Mouse (Mus musculus) lung, embryonic 16.5 days (tissue): Measurements from ENCODE around the gene Zfp759. TPM values are rescaled to one million over a fixed set of nuclear protein-coding genes. Genes with fewer than 3 reads are reported as not detected.
"Not testable (repeated sequence)": the region's sequence is repeated elsewhere in the genome, so short reads cannot be mapped to it uniquely, and the experiment has no call there.

Source experiments
- ATAC-seq: fragments of 200-750 bp; cut with Nextera tagmentation; 2 replicates; pipeline ENCODE4 v1.8.0; 2017; ENCODE audit warnings: low read depth, mild to moderate bottlenecking, moderate library complexity
- H3K27ac ChIP-seq: fragments of 300-500 bp; sonication (generic); 2 replicates; pipeline ENCODE4 v1.5.1; 2014; ENCODE audit warnings: mild to moderate bottlenecking, control low read depth, low read length
- H3K27me3 ChIP-seq: fragments of 300-500 bp; sonication (generic); 2 replicates; pipeline ENCODE4 v1.6.1; 2014; ENCODE audit warnings: low read depth, low read length, mixed read lengths; ENCODE audit not compliant: control insufficient read depth, insufficient read depth
- H3K36me3 ChIP-seq: fragments of 300-500 bp; sonication (generic); 2 replicates; pipeline ENCODE4 v1.6.1; 2014; ENCODE audit warnings: low read length; ENCODE audit not compliant: control insufficient read depth, insufficient read depth
- H3K4me1 ChIP-seq: fragments of 300-500 bp; sonication (generic); replicated peaks from 2 replicates; pipeline ENCODE4 v1.6.1; 2014; ENCODE audit warnings: low read length, mixed read lengths; ENCODE audit not compliant: control insufficient read depth, insufficient read depth
- H3K4me2 ChIP-seq: fragments of 300-500 bp; sonication (generic); 2 replicates; pipeline ENCODE4 v1.6.1; 2014; ENCODE audit warnings: low read depth, low read length, control low read depth
- H3K4me3 ChIP-seq: fragments of 300-500 bp; sonication (generic); 2 replicates; pipeline ENCODE4 v1.5.1; 2014; ENCODE audit warnings: mild to moderate bottlenecking, low read length, control low read depth
- H3K9ac ChIP-seq: fragments of 300-500 bp; sonication (generic); 2 replicates; pipeline ENCODE4 v1.6.1; 2014; ENCODE audit warnings: low read length, control low read depth
- H3K9me3 ChIP-seq: fragments of 300-500 bp; sonication (generic); 2 replicates; pipeline ENCODE4 v1.6.1; 2016; ENCODE audit warnings: low read length; ENCODE audit not compliant: control insufficient read depth
- WGBS: fragments of 180-500 bp; shearing (Covaris S2); extraction: QIAGEN DNeasy Blood & Tissue Kit; methylation state at CpG from one replicate; pipeline ENCODE4 v1.1.7; 2014; 5-methylcytosine and 5-hydroxymethylcytosine counted together
- polyA plus RNA-seq: library from polyadenylated mRNA; unstranded; fragments of >200 nt; fragmentation: Nextera tagmentation; extraction: Ambion mirVana; gene quantifications from 2 replicates; pipeline ENCODE4 v1.2.1, GENCODE M21; 2015

Zfp759 gene
- polyA plus RNA-seq, result 2.0 and 2.3 TPM in 2 replicates

DNA sequence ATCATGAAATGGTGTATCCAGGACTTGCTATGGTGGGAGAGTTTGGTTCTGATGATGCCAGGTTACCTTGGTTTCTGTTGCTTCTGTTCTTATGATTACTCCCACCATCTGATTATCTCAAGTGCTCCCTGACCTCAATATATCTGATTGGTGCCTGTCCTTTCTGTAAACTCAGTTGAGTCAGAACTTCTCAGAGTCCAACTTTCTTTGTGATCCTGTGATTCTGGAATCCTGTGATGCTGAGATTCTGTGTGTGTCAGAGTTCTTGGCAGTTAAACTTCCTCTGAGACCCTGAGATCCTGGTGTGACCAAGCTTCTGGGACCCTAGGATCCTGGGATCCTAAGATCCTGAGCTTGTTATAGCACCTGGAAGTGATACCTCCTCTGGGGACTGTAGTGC, at the start of gene Zfp759:
Gene Zfp759, plus strand, starts transcription at position 301 of the 400 bp plus-strand sequence.
- not testable (repeated sequence) for H3K9ac ChIP-seq, H3K9me3 ChIP-seq, H3K36me3 ChIP-seq, H3K27ac ChIP-seq, H3K4me3 ChIP-seq, H3K4me2 ChIP-seq, ATAC-seq, H3K27me3 ChIP-seq, H3K4me1 ChIP-seq

DNA sequence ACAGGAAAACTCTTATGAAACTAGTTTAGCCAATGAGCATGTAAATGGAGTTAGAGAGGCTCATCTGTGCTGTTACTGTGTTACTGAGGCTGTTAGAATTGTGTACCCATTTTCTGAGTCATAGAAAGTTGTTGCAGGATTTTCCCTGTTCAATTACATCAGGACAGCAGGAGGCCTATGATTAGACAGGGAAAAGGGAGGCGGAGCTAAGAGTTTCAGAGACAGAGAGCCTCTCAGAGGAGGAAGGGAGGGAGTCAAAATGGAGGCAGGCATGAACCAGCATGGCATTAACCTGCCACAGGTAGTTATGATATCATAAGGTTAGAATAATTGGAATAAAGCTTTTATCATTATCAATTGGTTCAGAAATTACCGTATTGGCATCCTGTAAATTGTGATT, 48.7 kb upstream of the Zfp759 start:
- peaks cover 17% of the 10 kb centered on the region for H3K9me3 ChIP-seq
- ATAC-seq, result no peak
- peaks cover 49% of the 10 kb centered on the region for H3K36me3 ChIP-seq
- no peak overlapping the region for H3K4me3 ChIP-seq
- WGBS, result 94% methylated on average over 2 of the region's 2 CpGs
- H3K27me3 ChIP-seq, result no peaks in the 10 kb centered on the region
- no peak overlapping the region for H3K27ac ChIP-seq
- no peaks in the 10 kb centered on the region for H3K4me1 ChIP-seq
- H3K4me2 ChIP-seq, result no peak overlapping the region
- no peak overlapping the region for H3K9ac ChIP-seq

DNA sequence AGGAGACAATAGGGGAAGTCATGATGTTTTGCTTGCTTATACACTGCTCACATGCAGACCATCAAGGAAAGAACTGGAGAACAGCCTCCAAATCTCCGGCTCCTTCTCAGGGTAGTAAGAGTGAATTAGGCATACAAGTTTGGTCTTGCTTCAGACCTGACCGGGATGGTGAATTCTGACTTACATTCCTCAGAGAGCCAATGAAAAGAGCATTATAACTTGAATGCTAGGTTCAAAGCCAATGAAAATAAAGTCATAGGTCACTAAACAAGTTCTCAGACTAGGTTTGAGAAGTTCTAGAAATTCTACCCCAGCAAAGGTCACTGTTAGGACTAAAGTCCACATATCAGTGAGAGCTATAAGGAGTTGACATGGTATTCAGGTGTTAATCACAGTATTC, 44.2 kb upstream of the Zfp759 start:
- no peak overlapping the region for H3K4me3 ChIP-seq
- no peak overlapping the region for H3K4me2 ChIP-seq
- H3K4me1 ChIP-seq, result peaks cover 3% of the 10 kb centered on the region; the same call in 1 of the 2 replicates
- H3K9ac ChIP-seq, result no peak overlapping the region
- peaks cover 26% of the 10 kb centered on the region for H3K36me3 ChIP-seq
- 0 out of 2 replicates have a peak, but pooled peaks cover 5% of the 10 kb centered on the region for H3K9me3 ChIP-seq
- WGBS, result 95% methylated on average over 2 of the region's 2 CpGs
- no peaks in the 10 kb centered on the region for H3K27me3 ChIP-seq
- H3K27ac ChIP-seq, result no peak overlapping the region
- no peak for ATAC-seq

DNA sequence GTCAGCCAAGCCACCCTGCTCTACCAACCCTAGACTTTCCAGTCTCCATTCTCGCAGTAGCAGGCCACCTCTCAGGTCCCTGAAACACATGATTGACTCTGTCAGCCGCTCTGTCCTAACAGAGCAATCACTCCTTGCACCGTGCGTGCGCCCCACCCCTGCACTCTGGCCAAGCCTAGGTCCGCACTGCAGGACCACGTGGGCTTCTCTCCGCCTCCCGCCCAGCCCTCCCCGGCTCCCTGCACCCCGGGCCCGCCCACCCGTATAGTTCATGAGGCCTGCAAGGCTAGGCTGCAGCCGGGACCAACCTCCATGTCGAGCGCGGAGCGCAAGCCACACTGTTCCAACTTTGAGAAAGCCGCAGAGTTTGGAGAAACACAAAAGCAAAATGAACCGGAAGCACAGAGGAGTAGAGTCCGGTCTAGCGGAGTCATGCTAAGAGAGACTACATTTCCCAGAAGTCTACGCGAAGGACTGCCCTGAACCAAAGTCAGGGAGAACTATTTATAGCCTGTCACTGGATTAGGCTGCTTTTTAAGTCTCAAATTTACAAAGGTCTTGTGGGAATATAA, 40.2 kb upstream of the Zfp759 start:
- WGBS, result under 1% methylated on average over 24 of the region's 24 CpGs

DNA sequence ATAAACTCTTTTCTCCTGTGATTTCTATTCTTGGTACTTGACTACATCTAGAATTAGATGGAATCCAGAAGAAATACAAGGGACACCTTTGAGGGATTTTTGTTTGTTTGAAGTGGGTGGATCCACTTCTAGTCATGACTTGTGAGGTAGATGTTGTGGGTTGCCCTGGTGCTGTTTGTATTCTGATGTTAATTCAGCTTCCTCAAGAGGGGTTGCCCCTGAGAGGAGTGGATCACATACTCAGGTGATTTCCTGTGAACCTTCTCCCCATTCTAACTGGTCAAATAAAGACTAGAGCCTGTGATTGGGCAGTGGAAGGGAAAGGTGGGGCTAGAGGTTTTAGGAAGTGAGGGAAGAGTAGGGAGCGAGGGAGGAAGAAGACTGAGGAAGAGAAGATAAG, 39.5 kb upstream of the Zfp759 start:
- Histone ChIP-seq H3K9me3 (no peaks in the 10 kb centered on the region), H3K27ac (peak overlapping the region; percentile 95; the same call in 1 of the 2 replicates), H3K4me2 (peak overlapping the region; percentile 78), H3K4me3 (peak overlapping the region; percentile 72; the same call in 1 of the 2 replicates), H3K4me1 (peaks cover 3% of the 10 kb centered on the region; the same call in 1 of the 2 replicates), H3K27me3 (no peaks in the 10 kb centered on the region), H3K36me3 (peaks cover 4% of the 10 kb centered on the region; the same call in 1 of the 2 replicates), H3K9ac (peak overlapping the region; percentile 76)
- ATAC-seq, result no peak
- 67% methylated on average over 1 of the region's 1 CpGs for WGBS

More for the DNA sequence above, 40.2 kb upstream of the Zfp759 start:
- ATAC-seq, result peak; percentile 99
- peak overlapping the region; percentile 95 for H3K27ac ChIP-seq
- H3K9me3 ChIP-seq, result no peaks in the 10 kb centered on the region
- no peaks in the 10 kb centered on the region for H3K27me3 ChIP-seq
- H3K36me3 ChIP-seq, result peaks cover 6% of the 10 kb centered on the region; the same call in 1 of the 2 replicates
- peaks cover 3% of the 10 kb centered on the region; the same call in 1 of the 2 replicates for H3K4me1 ChIP-seq
- peak overlapping the region; percentile 72 for H3K4me3 ChIP-seq
- H3K9ac ChIP-seq, result peak overlapping the region; percentile 76
- peak overlapping the region; percentile 78 for H3K4me2 ChIP-seq

DNA sequence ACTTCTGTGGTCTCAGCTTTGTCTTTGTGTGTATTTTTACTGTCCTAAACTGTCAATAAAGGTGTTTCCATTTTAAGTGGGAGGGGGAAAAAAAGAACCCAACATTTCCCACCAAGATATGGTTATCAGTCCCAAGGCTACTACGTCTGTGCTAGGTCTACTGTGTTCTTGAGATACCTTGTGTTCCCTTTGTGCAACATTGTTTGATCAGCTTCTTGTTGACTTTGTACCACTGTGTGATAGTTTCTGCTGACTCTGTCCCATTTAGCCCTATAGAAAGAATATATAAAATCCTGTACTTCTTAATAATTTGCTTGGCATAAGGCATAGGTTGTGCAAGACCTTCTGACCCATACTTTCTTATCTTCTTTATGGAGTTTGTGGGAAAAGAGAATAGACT, 31.3 kb upstream of the Zfp759 start:
- Histone ChIP-seq H3K4me3 (no peak overlapping the region), H3K9ac (no peak overlapping the region), H3K9me3 (no peaks in the 10 kb centered on the region), H3K27me3 (no peaks in the 10 kb centered on the region), H3K4me2 (no peak overlapping the region), H3K4me1 (no peaks in the 10 kb centered on the region), H3K27ac (no peak overlapping the region), H3K36me3 (0 out of 2 replicates have a peak, but pooled peaks cover 2% of the 10 kb centered on the region)
- no peak for ATAC-seq
- WGBS, result 71% methylated on average over 1 of the region's 1 CpGs

DNA sequence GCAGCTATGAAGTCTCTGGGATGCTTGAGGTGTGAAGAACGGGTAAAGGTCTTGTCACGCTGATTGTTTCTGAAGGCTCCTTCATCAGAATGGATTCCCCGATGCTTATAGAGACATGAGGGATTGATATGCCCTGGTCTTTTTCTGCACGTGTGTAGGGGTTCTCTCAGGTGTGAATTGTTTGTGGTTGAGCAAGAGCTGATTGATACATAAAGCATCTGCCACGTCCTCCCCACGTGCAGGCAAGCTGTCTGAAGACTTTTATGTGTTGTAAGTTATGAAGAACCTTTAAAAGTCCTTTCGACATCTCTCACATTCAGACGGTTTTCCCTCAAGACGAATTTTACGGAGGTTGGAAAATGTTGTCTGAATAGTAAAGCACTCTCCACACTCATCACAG, 23.6 kb upstream of the Zfp759 start, which contains the start of gene Zfp708:
Gene Zfp708, minus strand, starts transcription at position 101 of the 400 bp plus-strand sequence.
- H3K4me2 ChIP-seq, result no peak within 1 kb of the TSS
- no peaks in the 10 kb centered on the region for H3K9me3 ChIP-seq
- ATAC-seq, result no peak
- peaks cover 6% of the 10 kb centered on the region; the same call in 1 of the 2 replicates for H3K36me3 ChIP-seq
- H3K4me1 ChIP-seq, result no peaks in the 10 kb centered on the region
- WGBS, result 85% methylated on average over 10 of the region's 10 CpGs
- no peak within 1 kb of the TSS for H3K27ac ChIP-seq
- no peaks in the 10 kb centered on the region for H3K27me3 ChIP-seq
- H3K9ac ChIP-seq, result no peak within 1 kb of the TSS
- no peak within 1 kb of the TSS for H3K4me3 ChIP-seq

DNA sequence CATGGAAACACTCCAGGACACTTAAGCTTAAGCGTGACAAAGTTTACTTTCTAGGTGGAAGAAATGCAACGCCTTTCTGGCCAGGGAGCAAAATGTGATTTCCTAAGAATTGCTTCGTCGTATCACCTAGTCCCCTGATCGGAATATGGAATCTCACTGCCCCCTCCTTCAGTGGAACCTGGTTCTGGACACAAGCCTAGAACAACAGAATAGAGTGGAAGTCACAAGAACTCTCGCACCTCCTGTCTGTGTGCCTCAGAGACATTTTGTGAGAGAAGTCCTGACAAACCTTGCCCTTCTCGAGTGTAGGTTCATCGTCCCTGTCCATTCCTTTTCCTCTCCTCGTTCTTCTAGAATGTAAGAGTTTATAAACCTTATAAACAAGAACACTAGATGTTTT, 13.8 kb upstream of the Zfp759 start:
- no peak for ATAC-seq
- peaks cover 2% of the 10 kb centered on the region; the same call in 1 of the 2 replicates for H3K9me3 ChIP-seq
- 40% methylated on average over 9 of the region's 9 CpGs for WGBS

DNA sequence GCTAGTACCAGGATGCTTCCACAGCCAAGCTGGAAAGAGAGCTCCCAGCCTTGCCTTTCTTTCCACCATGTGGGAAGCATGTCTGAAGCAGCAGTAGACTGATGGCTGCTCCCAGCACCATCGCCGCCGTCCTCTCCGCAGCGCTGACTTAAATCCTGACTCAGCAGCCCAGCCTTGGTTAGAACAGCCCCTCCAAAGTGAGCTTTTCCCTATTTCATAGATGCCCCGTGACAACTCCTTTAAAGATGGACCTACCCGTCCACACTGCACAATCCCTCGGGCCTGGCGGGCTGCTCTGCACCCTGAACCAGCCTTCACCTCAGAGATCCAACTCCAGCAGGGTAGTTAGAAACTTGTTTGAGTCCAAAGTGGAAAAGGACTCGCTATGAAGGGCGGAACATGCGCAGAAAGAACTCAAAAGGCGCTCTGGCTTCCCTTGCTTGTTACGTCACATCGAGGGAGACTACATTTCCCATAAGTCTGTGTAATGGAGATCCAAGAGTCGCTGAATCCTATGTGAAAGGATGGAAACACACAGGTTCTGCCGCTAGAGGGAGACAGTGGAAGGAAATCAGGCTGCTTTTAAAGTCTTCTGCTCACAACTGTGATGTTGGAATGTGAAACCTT, 13.2 kb upstream of the Zfp759 start, which contains the start of gene Gm28557:
Gene Gm28557, minus strand, starts transcription at position 411 of the 627 bp plus-strand sequence.
- H3K27ac ChIP-seq, result peak within 1 kb of the TSS; percentile 91
- no peaks in the 10 kb centered on the region for H3K27me3 ChIP-seq
- WGBS, result 0% methylated on average over 17 of the region's 17 CpGs
- peaks cover 2% of the 10 kb centered on the region; the same call in 1 of the 2 replicates for H3K9me3 ChIP-seq
- H3K4me3 ChIP-seq, result peak within 1 kb of the TSS; percentile 66
- ATAC-seq, result peak; percentile 99
- peaks cover 10% of the 10 kb centered on the region for H3K36me3 ChIP-seq
- H3K4me1 ChIP-seq, result peaks cover 5% of the 10 kb centered on the region
- peak within 1 kb of the TSS; percentile 78 for H3K9ac ChIP-seq
- H3K4me2 ChIP-seq, result peak within 1 kb of the TSS; percentile 63

More for the DNA sequence above, 13.8 kb upstream of the Zfp759 start:
- H3K4me2 ChIP-seq, result peak overlapping the region; percentile 63
- peak overlapping the region; percentile 91 for H3K27ac ChIP-seq
- H3K27me3 ChIP-seq, result no peaks in the 10 kb centered on the region
- H3K9ac ChIP-seq, result peak overlapping the region; percentile 78
- peak overlapping the region; percentile 66 for H3K4me3 ChIP-seq
- peaks cover 5% of the 10 kb centered on the region for H3K4me1 ChIP-seq
- H3K36me3 ChIP-seq, result peaks cover 10% of the 10 kb centered on the region
